Mouse (Mus musculus) activated CD4-positive, CD25-positive, alpha-beta regulatory T cell (primary cell): ENCODE data around the gene Dip2b. TPM values are rescaled to one million over a fixed set of nuclear protein-coding genes. Genes with fewer than 3 reads are reported as not detected.

Experiments used
- polyA plus RNA-seq, 2 experiments: library from polyadenylated mRNA; unstranded; fragments of 100-300 nt; shearing (Covaris generic); gene quantifications; one replicate each; pipeline ENCODE4 v1.2.1; 2017

Gene Dip2b
- polyA plus RNA-seq, result 10 to 100 TPM; 20.0 to 22.6 TPM

DNA sequence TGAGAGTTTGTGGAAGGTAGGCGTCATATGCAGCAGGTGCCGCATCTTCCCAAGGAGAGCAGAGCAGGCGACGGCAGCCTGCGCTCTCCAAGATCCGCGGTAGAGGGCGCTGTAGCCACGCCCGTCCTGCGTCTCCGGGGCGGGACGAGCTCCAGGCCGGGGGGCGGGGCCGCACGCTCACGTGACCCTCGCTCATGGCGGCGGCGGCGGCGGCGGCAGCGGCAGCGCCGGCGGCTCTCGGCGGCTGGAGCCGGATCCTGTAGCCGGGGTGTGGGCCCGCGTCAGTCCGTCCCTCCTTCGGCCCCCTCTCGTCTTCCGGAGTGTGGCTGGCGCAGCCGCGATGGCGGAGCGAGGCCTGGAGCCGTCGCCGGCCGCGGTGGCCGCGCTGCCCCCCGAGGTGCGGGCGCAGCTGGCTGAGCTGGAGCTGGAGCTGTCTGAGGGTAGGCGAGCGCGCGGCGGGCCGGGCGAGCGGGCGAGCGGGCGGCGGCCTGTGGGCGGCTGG is at the start of gene Dip2b:
Gene Dip2b, plus strand, starts transcription at position 195 of the 502 bp plus-strand sequence.

DNA sequence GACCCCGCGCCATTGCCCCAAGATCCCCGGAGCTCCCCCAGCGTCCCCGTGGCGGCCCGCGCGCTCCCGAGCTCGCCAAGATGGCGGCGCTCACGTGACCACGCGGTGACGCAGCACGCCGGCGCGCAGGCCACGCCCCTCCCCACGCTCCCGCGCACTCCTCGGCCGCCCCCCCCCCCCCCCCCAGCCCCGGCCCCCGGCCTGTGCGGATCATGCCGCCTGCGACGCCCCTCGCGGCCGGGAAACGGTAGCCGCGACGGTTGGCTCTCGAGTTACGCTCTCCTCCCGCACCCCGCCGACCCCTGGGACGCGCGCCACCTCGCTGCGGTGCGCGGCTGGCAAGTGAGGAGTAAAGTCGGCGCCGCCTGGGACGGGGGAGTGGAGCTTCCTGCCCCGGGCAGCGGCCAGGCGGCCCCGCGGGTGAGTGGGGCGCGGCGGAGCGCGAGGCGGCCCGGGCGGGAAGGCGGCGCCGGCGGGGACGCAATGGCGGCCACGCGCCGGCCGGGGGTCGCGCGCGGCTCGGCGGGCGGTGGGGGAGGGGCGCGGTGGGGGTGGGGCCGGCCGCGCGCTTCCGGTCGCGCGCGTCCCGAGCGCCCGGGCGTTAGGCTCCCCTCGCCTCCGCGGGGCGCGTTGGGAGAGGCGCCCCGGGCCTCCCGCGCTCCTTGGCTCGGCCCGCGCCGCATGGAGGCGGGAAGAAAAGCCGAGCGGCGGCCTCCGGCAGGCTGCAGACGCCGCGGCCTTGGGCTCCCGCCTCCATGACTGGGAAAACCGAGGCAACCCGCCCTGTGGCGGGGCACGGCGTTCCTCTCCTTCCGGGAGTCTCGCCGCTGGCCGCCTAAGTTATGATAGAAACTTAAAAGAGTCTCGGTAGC is 189.4 kb downstream of the Dip2b start, which contains the start of gene Atf1:
Gene Atf1, plus strand, starts transcription at position 157 of the 872 bp plus-strand sequence.

Other genes starting within 250 kb of the Dip2b start
- 1 to 10 TPM; 1.2 to 1.4 TPM for gene Lima1, start 163.2 kb upstream of the Dip2b start, polyA plus RNA-seq
- not detected for gene Fam186a, start 71.6 kb upstream of the Dip2b start, polyA plus RNA-seq
- gene Larp4, start 68.6 kb upstream of the Dip2b start, polyA plus RNA-seq, result 10 to 100 TPM; 50.3 to 58.5 TPM
- 10 to 100 TPM; 46.2 to 63.3 TPM for gene Atf1, start 189.2 kb downstream of the Dip2b start, polyA plus RNA-seq
- gene Tmprss12, start 242.2 kb downstream of the Dip2b start, polyA plus RNA-seq, result not detected